Mouse (Mus musculus) central nervous system, embryonic 11.5 days (tissue): ENCODE results near the gene Fam114a2. TPM values are rescaled to one million over a fixed set of nuclear protein-coding genes. Genes with fewer than 3 reads are reported as not detected.

Experiments
- polyA plus RNA-seq: library from polyadenylated mRNA; depleted of rRNA; stranded (reverse); fragments of >200 nt; gene quantifications from 2 replicates; pipeline ENCODE4 v1.2.3, GENCODE M21; 2012; rRNA removed

The Fam114a2 gene
- polyA plus RNA-seq = 58.2 and 58.6 TPM in 2 replicates

DNA sequence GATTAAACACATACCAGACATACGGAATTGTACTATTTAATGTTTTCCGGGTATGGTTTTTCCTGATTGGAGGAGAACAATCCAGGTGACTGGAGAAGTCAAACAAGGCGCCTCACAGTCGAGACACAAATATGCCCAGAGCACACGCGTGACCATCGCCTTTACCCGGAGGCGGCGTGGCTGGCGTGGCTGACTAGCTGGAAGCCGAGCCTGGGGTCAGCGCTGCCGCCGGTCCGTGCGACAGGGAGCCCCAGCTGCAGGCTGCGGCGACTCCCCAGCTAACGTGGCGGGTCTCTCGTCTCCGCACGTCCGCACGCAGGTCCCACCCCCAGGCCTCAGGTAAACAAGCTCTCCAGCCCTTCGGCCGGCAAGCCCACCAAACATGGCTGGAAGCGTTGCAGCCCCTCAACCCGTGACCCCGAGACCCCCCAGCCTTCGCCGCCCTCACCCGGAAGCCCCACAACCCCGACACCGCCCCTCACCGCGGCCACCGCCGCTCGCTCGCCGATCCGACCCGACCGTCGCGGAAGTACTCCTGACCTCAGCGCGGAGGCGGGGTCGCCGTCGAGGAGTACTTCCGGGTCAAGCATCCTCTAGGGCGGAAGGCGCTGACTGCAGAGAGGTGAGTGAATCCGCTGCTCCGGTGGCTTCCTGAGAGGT, at the start of gene Fam114a2, which contains the start of gene Mfap3:
TSS of gene Fam114a2 (minus strand) at position 527 of the 660 bp plus-strand sequence.
TSS of gene Mfap3 (plus strand) at position 574 of the 660 bp plus-strand sequence.

Other genes starting within 250 kb of the Fam114a2 start
- 18.7 and 34.1 TPM in 2 replicates for gene Mfap3, start within 50 bp of the Fam114a2 start, polyA plus RNA-seq
- 13.1 and 15.4 TPM in 2 replicates for gene Galnt10, start 126.8 kb upstream of the Fam114a2 start, polyA plus RNA-seq